In genomic region chr9:98497990-98498389, GRCm38 (mm10) we compare ENCODE assay signal across 13 mouse cellular contexts. TPM values are rescaled to one million over a fixed set of nuclear protein-coding genes. Genes with fewer than 3 reads are reported as not detected.
DNase-seq lines count a peak whose midpoint lies in the region; ATAC-seq lines count a peak whose summit lies in the region.
"Had no signal": no experiment of that assay in that cellular context is flagged by ENCODE, and none has a peak within 500 bp of the region (broad histone marks: within the 10 kb centered on the region; RNA-seq: fewer than 3 reads in every experiment).

No protein-coding gene starts in this region.

- WGBS in embryonic facial prominence, embryonic 14.5 days: 36% methylated on average over 6 of the region's 6 CpGs
- 58% methylated on average over 6 of the region's 6 CpGs for WGBS in embryonic facial prominence, embryonic 10.5 days
- WGBS in hindbrain, embryonic 12.5 days: 50% methylated on average over 6 of the region's 6 CpGs

- H3K9me3 ChIP-seq in embryonic facial prominence, embryonic 14.5 days (ENCODE audit: control insufficient read depth, low read length): no peaks in the 10 kb centered on the region
- H3K9me3 ChIP-seq in embryonic facial prominence, embryonic 10.5 days: no peaks in the 10 kb centered on the region
- H3K9me3 ChIP-seq in hindbrain, embryonic 12.5 days (replicated peaks): no peaks in the 10 kb centered on the region
- H3K9me3 ChIP-seq: hindbrain, embryonic 15.5 days; liver, embryonic 12.5 days had no signal

- DNase-seq in embryonic facial prominence, embryonic 14.5 days (ENCODE audit: low spot score): no peak
- DNase-seq in embryonic facial prominence, embryonic 10.5 days (ENCODE audit: low spot score): no peak
- peak; percentile 3 for DNase-seq in adrenal gland, adult 8-10 months
- DNase-seq in kidney, postnatal 25 days: peak; percentile 59 to 68
- no peak for DNase-seq in left cerebral cortex, postnatal 25 days (ENCODE audit: low spot score in 2 of 2)
- no peak for DNase-seq in thymus, adult 18-20 months
- no peak for DNase-seq in cerebellum, adult 9-11 months
- DNase-seq: cerebellum, adult 8-10 months had no signal

- H3K36me3 ChIP-seq in embryonic facial prominence, embryonic 14.5 days (ENCODE audit: control insufficient read depth, insufficient read depth, low read length): no peaks in the 10 kb centered on the region
- H3K36me3 ChIP-seq in embryonic facial prominence, embryonic 10.5 days (replicated peaks): no peaks in the 10 kb centered on the region
- H3K36me3 ChIP-seq in hindbrain, embryonic 12.5 days: no peaks in the 10 kb centered on the region
- H3K36me3 ChIP-seq: hindbrain, embryonic 15.5 days; liver, embryonic 12.5 days had no signal

- H3K4me1 ChIP-seq in embryonic facial prominence, embryonic 14.5 days (ENCODE audit: control insufficient read depth, insufficient read depth, low read length): peaks cover 4% of the 10 kb centered on the region; the same call in 1 of the 2 replicates
- H3K4me1 ChIP-seq in embryonic facial prominence, embryonic 10.5 days: peaks cover 19% of the 10 kb centered on the region
- peaks cover 28% of the 10 kb centered on the region for H3K4me1 ChIP-seq in hindbrain, embryonic 12.5 days

- H3K4me3 ChIP-seq in embryonic facial prominence, embryonic 14.5 days (ENCODE audit: low read depth, low read length): no peak overlapping the region
- no peak overlapping the region for H3K4me3 ChIP-seq in embryonic facial prominence, embryonic 10.5 days
- H3K4me3 ChIP-seq in hindbrain, embryonic 12.5 days: no peak overlapping the region
- H3K4me3 ChIP-seq: erythroblast, embryonic 14.5 days; hindbrain, embryonic 15.5 days; liver, embryonic 12.5 days had no signal

- ATAC-seq in embryonic facial prominence, embryonic 14.5 days (ENCODE audit: low read depth): 0 out of 2 replicates have a peak, but pooled peaks have one; percentile 15
- ATAC-seq in hindbrain, embryonic 12.5 days (ENCODE audit: low FRiP score): no peak
- ATAC-seq: liver, embryonic 12.5 days had no signal

- no peak overlapping the region for H3K27ac ChIP-seq in embryonic facial prominence, embryonic 14.5 days (replicated peaks; ENCODE audit: low read depth, low read length)
- H3K27ac ChIP-seq in embryonic facial prominence, embryonic 10.5 days (replicated peaks): no peak overlapping the region
- peak overlapping the region; percentile 75; the same call in 1 of the 2 replicates for H3K27ac ChIP-seq in hindbrain, embryonic 12.5 days
- H3K27ac ChIP-seq: hindbrain, embryonic 15.5 days; liver, embryonic 12.5 days had no signal

- intact Hi-C loops in left cerebral cortex, postnatal 25 days (cut with DNase I): no loop called here

- H3K9ac ChIP-seq in embryonic facial prominence, embryonic 14.5 days (ENCODE audit: low read depth, low read length): no peak overlapping the region
- no peak overlapping the region for H3K9ac ChIP-seq in hindbrain, embryonic 12.5 days
- H3K9ac ChIP-seq: hindbrain, embryonic 15.5 days; liver, embryonic 12.5 days had no signal

- no peak overlapping the region for H3K4me2 ChIP-seq in embryonic facial prominence, embryonic 14.5 days (ENCODE audit: low read depth, low read length)
- H3K4me2 ChIP-seq in hindbrain, embryonic 12.5 days (replicated peaks): no peak overlapping the region
- H3K4me2 ChIP-seq: hindbrain, embryonic 15.5 days; liver, embryonic 12.5 days had no signal

- H3K27me3 ChIP-seq in embryonic facial prominence, embryonic 14.5 days (replicated peaks; ENCODE audit: control insufficient read depth, insufficient read depth, low read length): no peaks in the 10 kb centered on the region
- no peaks in the 10 kb centered on the region for H3K27me3 ChIP-seq in embryonic facial prominence, embryonic 10.5 days (replicated peaks; ENCODE audit: low read depth, poor library complexity, severe bottlenecking)
- no peaks in the 10 kb centered on the region for H3K27me3 ChIP-seq in hindbrain, embryonic 12.5 days
- H3K27me3 ChIP-seq: hindbrain, embryonic 15.5 days; liver, embryonic 12.5 days had no signal

RNA-seq across cellular contexts. Expression of gene Rbp2, which starts 12.1 kb away (rescaled TPM):
- polyA plus RNA-seq in embryonic facial prominence, embryonic 14.5 days (2014; fragmentation: Nextera tagmentation; extraction: Ambion mirVana): 2.4 and 3.7 TPM in 2 replicates
- 0.44 and 0.65 TPM in 2 replicates for polyA plus RNA-seq in embryonic facial prominence, embryonic 10.5 days (2016; fragmentation: Nextera tagmentation; extraction: Ambion mirVana)
- not detected for total RNA-seq in adrenal gland, adult 8-10 months (2022)
- polyA plus RNA-seq in hindbrain, embryonic 12.5 days (2016; fragmentation: Nextera tagmentation; extraction: Ambion mirVana): 0.67 and 1.1 TPM in 2 replicates
- not detected for total RNA-seq in left cerebral cortex, postnatal 25 days (2021)
- polyA plus RNA-seq: erythroblast, embryonic 14.5 days; spleen, adult 2 months had no signal

Comparison
In these comparisons a context has a peak if more than half of its experiments do, and no peak if none do; other contexts are left out.
1. DNase-seq: peak in adrenal gland, adult 8-10 months (single experiment) and kidney, postnatal 25 days (2 of 2); none in embryonic facial prominence, embryonic 14.5 days (single experiment), embryonic facial prominence, embryonic 10.5 days (single experiment), left cerebral cortex, postnatal 25 days (0 of 2), thymus, adult 18-20 months (0 of 2) and cerebellum, adult 9-11 months (single experiment).